Mouse (Mus musculus) kidney, adult 2 months (tissue): ENCODE results near the gene Tmem204.

Experiments
- CTCF ChIP-seq: fragments of 200-500 bp; conservative IDR thresholded peaks from 2 replicates; pipeline ENCODE4 v1.5.1; 2011; ENCODE audit warnings: low read depth, mild to moderate bottlenecking, control low read depth, low read length, moderate library complexity, mixed read lengths; ENCODE audit not compliant: insufficient read depth, insufficient read length
- POLR2A ChIP-seq: fragments of 200-500 bp; IDR thresholded peaks from one replicate; pipeline ENCODE4 v1.6.1; 2011; ENCODE audit warnings: low read depth, low read length, control low read depth

DNA sequence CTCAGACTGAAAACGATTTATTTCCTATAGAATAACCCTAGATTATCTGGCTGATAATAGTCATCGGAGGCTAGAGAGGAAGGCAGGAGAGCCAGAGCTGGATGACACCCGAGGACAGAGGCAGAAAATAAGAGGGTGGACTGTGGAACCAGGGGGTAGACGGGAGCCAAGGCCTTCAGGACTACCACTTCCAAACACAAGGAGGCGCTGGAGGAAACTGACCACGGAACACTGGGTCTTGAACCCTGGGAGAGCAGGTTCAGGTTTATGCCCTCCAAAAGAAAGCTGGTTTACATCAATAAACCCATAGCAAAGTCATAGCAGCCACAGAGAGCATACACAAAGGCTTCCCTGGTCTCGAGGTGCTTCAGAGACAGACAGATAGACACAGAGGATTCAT, 40.6 kb upstream of the Tmem204 start:
- no peak for TF ChIP-seq POLR2A
- peak; percentile 49 for TF ChIP-seq CTCF
